Mouse (Mus musculus) neural tube, embryonic 11.5 days (tissue): ENCODE data around the gene Ager. TPM values are rescaled to one million over a fixed set of nuclear protein-coding genes. Genes with fewer than 3 reads are reported as not detected.

Source experiments
- ATAC-seq: fragments of 200-750 bp; cut with Nextera tagmentation; 2 replicates; pipeline ENCODE4 v1.8.0; 2017; ENCODE audit warnings: moderate number of reproducible peaks, mild to moderate bottlenecking, moderate TSS enrichment, moderate library complexity; ENCODE audit not compliant: insufficient read depth, low FRiP score, low TSS enrichment
- DNase-seq: peaks from one replicate; pipeline ENCODE4 v3.0.0-alpha.2; 2015; ENCODE audit warnings: low spot score
- H3K27ac ChIP-seq: fragments of 300-500 bp; sonication (generic); 2 replicates; pipeline ENCODE4 v1.5.1; 2014; ENCODE audit warnings: low read depth, mild to moderate bottlenecking, low read length
- H3K27me3 ChIP-seq: fragments of 300-500 bp; sonication (generic); 2 replicates; pipeline ENCODE4 v1.6.1; 2014; ENCODE audit warnings: mild to moderate bottlenecking, low read length, mixed read lengths; ENCODE audit not compliant: control insufficient read depth, insufficient read depth
- H3K36me3 ChIP-seq: fragments of 300-500 bp; sonication (generic); 2 replicates; pipeline ENCODE4 v1.6.1; 2014; ENCODE audit warnings: mild to moderate bottlenecking, low read length, moderate library complexity, mixed read lengths; ENCODE audit not compliant: control insufficient read depth, insufficient read depth
- H3K4me1 ChIP-seq: fragments of 300-500 bp; sonication (generic); 2 replicates; pipeline ENCODE4 v1.6.1; 2014; ENCODE audit warnings: low read length, mixed read lengths; ENCODE audit not compliant: control insufficient read depth, insufficient read depth
- H3K4me2 ChIP-seq: fragments of 300-500 bp; sonication (generic); 2 replicates; pipeline ENCODE4 v1.6.1; 2014; ENCODE audit warnings: low read depth, mild to moderate bottlenecking, moderate library complexity
- H3K4me3 ChIP-seq: fragments of 300-500 bp; sonication (generic); 2 replicates; pipeline ENCODE4 v1.5.1; 2014; ENCODE audit warnings: low read depth, low read length
- H3K9ac ChIP-seq: fragments of 300-500 bp; sonication (generic); 2 replicates; pipeline ENCODE4 v1.6.1; 2014; ENCODE audit warnings: mild to moderate bottlenecking, low read length
- H3K9me3 ChIP-seq: fragments of 300-500 bp; sonication (generic); 2 replicates; pipeline ENCODE4 v1.6.1; 2016; ENCODE audit warnings: low read length; ENCODE audit not compliant: control insufficient read depth
- WGBS: fragments of 180-500 bp; shearing (Covaris S2); extraction: QIAGEN DNeasy Blood & Tissue Kit; methylation state at CpG from one replicate; pipeline ENCODE4 v1.1.7; 2014; 5-methylcytosine and 5-hydroxymethylcytosine counted together
- polyA plus RNA-seq: library from polyadenylated mRNA; unstranded; fragments of >200 nt; fragmentation: Nextera tagmentation; extraction: Ambion mirVana; gene quantifications from 2 replicates; pipeline ENCODE4 v1.2.1, GENCODE M21; 2014

Gene Ager
- polyA plus RNA-seq, 1 experiment from 2014 or later: 2.3 TPM

DNA sequence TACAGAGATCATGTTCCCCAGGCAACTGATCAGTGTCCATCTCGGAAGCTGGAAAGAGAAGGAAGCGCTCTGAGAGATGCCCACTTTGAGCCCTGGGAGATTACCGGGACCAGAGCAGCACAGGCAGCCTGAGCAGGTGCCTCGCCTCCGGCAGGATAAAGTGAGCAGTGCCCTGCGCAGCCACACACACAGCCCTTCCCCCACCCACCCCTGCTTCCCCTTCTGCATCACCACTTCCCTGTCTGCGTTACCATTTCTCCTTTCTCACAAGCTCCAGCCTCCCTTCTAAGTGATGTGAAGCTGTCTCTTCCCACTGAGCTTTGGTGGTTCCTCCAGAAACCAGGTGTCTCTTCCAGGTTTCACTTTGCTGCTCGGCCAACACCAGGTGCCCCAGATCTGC, 36.5 kb upstream of the Ager start:
- no peaks in the 10 kb centered on the region for H3K4me1 ChIP-seq
- H3K4me2 ChIP-seq: no peak overlapping the region
- H3K27me3 ChIP-seq: no peaks in the 10 kb centered on the region
- H3K9me3 ChIP-seq: no peaks in the 10 kb centered on the region
- H3K36me3 ChIP-seq: no peaks in the 10 kb centered on the region
- 47% methylated on average over 8 of the region's 8 CpGs for WGBS
- ATAC-seq (no peak), DNase-seq (no peak)
- no peak overlapping the region for H3K4me3 ChIP-seq
- no peak overlapping the region for H3K27ac ChIP-seq
- no peak overlapping the region for H3K9ac ChIP-seq

- H3K9me3 ChIP-seq: no peaks in the 10 kb centered on the region
- DNase-seq (no peak), ATAC-seq (no peak)
- WGBS: 74% methylated on average over 3 of the region's 3 CpGs
- no peaks in the 10 kb centered on the region for H3K4me1 ChIP-seq
- no peaks in the 10 kb centered on the region for H3K36me3 ChIP-seq
- H3K9ac ChIP-seq: no peak overlapping the region
- no peaks in the 10 kb centered on the region for H3K27me3 ChIP-seq
- H3K4me2 ChIP-seq: no peak overlapping the region
- H3K27ac ChIP-seq: no peak overlapping the region
- no peak overlapping the region for H3K4me3 ChIP-seq
Observed at GRCm38 (mm10) chr17:34562595-34562994, 35.1 kb upstream of the Ager start.

DNA sequence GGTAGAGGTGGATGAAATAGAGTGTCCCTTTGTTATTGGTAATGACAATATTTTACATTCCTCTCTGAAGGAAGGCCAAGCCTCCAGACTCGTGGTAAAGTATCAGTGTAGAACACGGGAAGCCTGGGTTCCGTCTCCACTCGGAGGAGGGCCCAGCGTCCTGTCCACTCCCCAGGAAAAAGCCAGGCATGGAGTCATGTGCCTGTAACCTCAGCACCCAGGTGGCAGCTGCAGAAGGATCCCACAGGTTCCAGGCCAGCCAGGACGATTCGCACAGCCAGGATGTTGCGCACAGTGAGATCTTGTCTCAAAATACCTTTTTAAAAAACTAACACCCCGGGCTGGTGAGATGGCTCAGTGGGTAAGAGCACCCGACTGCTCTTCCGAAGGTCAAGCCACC, 34.3 kb upstream of the Ager start:
- Histone ChIP-seq H3K9me3 (no peaks in the 10 kb centered on the region), H3K27me3 (no peaks in the 10 kb centered on the region), H3K27ac (no peak overlapping the region), H3K4me3 (no peak overlapping the region), H3K4me1 (no peaks in the 10 kb centered on the region), H3K4me2 (no peak overlapping the region), H3K36me3 (no peaks in the 10 kb centered on the region), H3K9ac (no peak overlapping the region)
- 73% methylated on average over 11 of the region's 11 CpGs for WGBS
- ATAC-seq: no peak
- DNase-seq: no peak

GRCm38 (mm10) chr17:34564003-34564421, 33.6 kb upstream of the Ager start, which contains the start of gene Notch4:
TSS of gene Notch4 (plus strand) at chr17:34564268.
- ATAC-seq: no peak
- Histone ChIP-seq H3K27ac (peak within 1 kb of the TSS; percentile 6; the same call in 1 of the 2 replicates), H3K36me3 (no peaks in the 10 kb centered on the region), H3K27me3 (no peaks in the 10 kb centered on the region), H3K9me3 (no peaks in the 10 kb centered on the region), H3K4me1 (no peaks in the 10 kb centered on the region), H3K4me2 (no peak within 1 kb of the TSS), H3K4me3 (no peak within 1 kb of the TSS), H3K9ac (peak within 1 kb of the TSS; percentile 16; the same call in 1 of the 2 replicates)
- WGBS: 6% methylated on average over 6 of the region's 6 CpGs
- DNase-seq: peak; percentile 25

GRCm38 (mm10) chr17:34564796-34565195, 32.9 kb upstream of the Ager start:
- Histone ChIP-seq H3K27me3 (no peaks in the 10 kb centered on the region), H3K4me2 (no peak overlapping the region), H3K4me3 (no peak overlapping the region), H3K4me1 (no peaks in the 10 kb centered on the region), H3K27ac (peak overlapping the region; percentile 6; the same call in 1 of the 2 replicates), H3K36me3 (no peaks in the 10 kb centered on the region), H3K9me3 (no peaks in the 10 kb centered on the region), H3K9ac (no peak overlapping the region)
- peak; percentile 5 for DNase-seq
- 42% methylated on average over 3 of the region's 3 CpGs for WGBS
- no peak for ATAC-seq

DNA sequence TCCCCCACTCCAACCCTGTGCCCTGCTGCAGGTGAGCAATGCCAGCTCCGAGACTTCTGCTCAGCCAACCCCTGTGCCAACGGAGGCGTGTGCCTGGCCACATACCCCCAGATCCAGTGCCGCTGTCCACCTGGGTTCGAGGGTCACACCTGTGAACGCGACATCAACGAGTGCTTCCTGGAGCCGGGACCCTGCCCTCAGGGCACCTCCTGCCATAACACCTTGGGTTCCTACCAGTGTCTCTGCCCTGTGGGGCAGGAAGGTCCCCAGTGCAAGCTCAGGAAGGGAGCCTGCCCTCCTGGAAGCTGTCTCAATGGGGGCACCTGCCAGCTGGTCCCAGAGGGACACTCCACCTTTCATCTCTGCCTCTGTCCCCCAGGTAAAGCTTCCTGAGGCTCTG, 30.4 kb upstream of the Ager start:
- no peak overlapping the region for H3K9ac ChIP-seq
- H3K4me2 ChIP-seq: no peak overlapping the region
- WGBS: 72% methylated on average over 9 of the region's 9 CpGs
- DNase-seq: no peak
- no peaks in the 10 kb centered on the region for H3K27me3 ChIP-seq
- no peak for ATAC-seq
- no peaks in the 10 kb centered on the region for H3K9me3 ChIP-seq
- no peak overlapping the region for H3K27ac ChIP-seq
- H3K4me3 ChIP-seq: no peak overlapping the region
- H3K4me1 ChIP-seq: no peaks in the 10 kb centered on the region
- no peaks in the 10 kb centered on the region for H3K36me3 ChIP-seq

DNA sequence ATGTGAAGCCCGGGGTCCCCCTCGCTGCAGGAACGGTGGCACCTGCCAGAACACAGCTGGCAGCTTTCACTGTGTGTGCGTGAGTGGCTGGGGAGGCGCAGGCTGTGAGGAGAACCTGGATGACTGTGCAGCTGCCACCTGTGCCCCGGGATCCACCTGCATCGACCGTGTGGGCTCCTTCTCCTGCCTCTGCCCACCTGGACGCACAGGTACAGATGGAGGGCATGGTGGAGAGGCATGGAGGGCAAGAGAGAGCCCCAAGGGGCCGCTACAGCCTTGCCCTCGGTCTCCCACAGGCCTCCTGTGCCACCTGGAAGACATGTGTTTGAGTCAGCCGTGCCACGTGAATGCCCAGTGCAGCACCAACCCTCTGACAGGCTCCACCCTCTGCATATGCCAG, 29.2 kb upstream of the Ager start:
- Histone ChIP-seq H3K27ac (no peak overlapping the region), H3K4me3 (no peak overlapping the region), H3K9ac (no peak overlapping the region), H3K4me2 (no peak overlapping the region), H3K27me3 (no peaks in the 10 kb centered on the region), H3K9me3 (no peaks in the 10 kb centered on the region), H3K4me1 (no peaks in the 10 kb centered on the region), H3K36me3 (no peaks in the 10 kb centered on the region)
- ATAC-seq (no peak), DNase-seq (no peak)
- 84% methylated on average over 13 of the region's 13 CpGs for WGBS

GRCm38 (mm10) chr17:34569919-34570318, 27.7 kb upstream of the Ager start:
- WGBS: 72% methylated on average over 4 of the region's 4 CpGs
- Histone ChIP-seq H3K27me3 (no peaks in the 10 kb centered on the region), H3K9ac (no peak overlapping the region), H3K27ac (no peak overlapping the region), H3K36me3 (no peaks in the 10 kb centered on the region), H3K4me1 (no peaks in the 10 kb centered on the region), H3K4me2 (no peak overlapping the region), H3K9me3 (no peaks in the 10 kb centered on the region), H3K4me3 (no peak overlapping the region)
- no peak for DNase-seq
- ATAC-seq: no peak

GRCm38 (mm10) chr17:34571875-34572274, 25.8 kb upstream of the Ager start:
- DNase-seq (no peak), ATAC-seq (no peak)
- Histone ChIP-seq H3K36me3 (no peaks in the 10 kb centered on the region), H3K4me1 (no peaks in the 10 kb centered on the region), H3K27me3 (no peaks in the 10 kb centered on the region), H3K4me2 (no peak overlapping the region), H3K4me3 (no peak overlapping the region), H3K27ac (no peak overlapping the region), H3K9ac (no peak overlapping the region), H3K9me3 (no peaks in the 10 kb centered on the region)
- WGBS: 12% methylated on average over 5 of the region's 5 CpGs
